Mouse (Mus musculus): ENCODE results near the gene Hsd11b1. TPM values are rescaled to one million over a fixed set of nuclear protein-coding genes. Genes with fewer than 3 reads are reported as not detected.
"Not testable (repeated sequence)": the region's sequence is repeated elsewhere in the genome, so short reads cannot be mapped to it uniquely, and the experiment has no call there.

Gene Hsd11b1
- total and polyA plus RNA-seq, 3 experiments: 2.0 to 6.3 (median 5.7) TPM

DNA sequence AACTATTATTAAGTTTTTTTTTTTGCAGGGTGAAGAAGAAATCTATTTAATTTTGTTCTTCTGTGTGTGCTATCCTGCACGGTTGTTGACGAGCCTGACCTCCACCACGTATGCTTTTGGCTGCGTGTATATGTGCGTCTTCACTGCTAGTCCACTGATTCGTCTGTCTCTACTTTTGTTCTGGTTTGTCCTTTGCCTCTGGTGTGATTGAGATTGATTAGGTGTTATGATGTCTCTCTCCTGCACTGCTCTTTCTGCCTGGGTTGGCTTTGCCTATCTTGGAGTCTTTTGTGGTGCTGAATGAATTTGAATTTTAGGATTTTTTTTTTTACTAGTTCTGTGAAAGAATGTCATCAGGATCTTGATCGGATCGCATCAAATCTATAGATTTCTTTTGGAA is 8.8 kb downstream of the Hsd11b1 start:
- no peak for DNase-seq (ENCODE audit: extremely low read depth)
- in situ Hi-C loops (cut with MboI; ENCODE audit: low pct_ligation_motif_present, low pct_unique_long_range_greater_than_20kb, low sequenced_read_pairs): loop anchor here (5.0 kb wide), 1 partner anchor 67 kb away; no protein-coding TSS in a partner anchor
- Histone ChIP-seq H3K4me3 (replicated peaks in 1 of 3; ENCODE audit: low read depth in 2 of 3, low read length in 2 of 3, poor library complexity in 1 of 3) (no peak overlapping the region), H3K4me2 (ENCODE audit: insufficient read depth, low read depth, poor library complexity, severe bottlenecking) (no peak overlapping the region), H3K27me3 (replicated peaks) (no peaks in the 10 kb centered on the region), H3K27ac (ENCODE audit: insufficient read depth, low read depth) (no peak overlapping the region), H3K9ac (ENCODE audit: insufficient read depth, low read depth) (no peak overlapping the region), H3K79me2 (replicated peaks; ENCODE audit: control insufficient read depth, extremely low read depth, insufficient read depth, poor library complexity, severe bottlenecking) (no peaks in the 10 kb centered on the region), H3K4me1 (ENCODE audit: control insufficient read depth in 1 of 2, insufficient read depth in 2 of 2) (peaks cover 8 to 42% of the 10 kb centered on the region in 2 experiments), H3K9me3 (replicated peaks; ENCODE audit: low read length) (no peaks in the 10 kb centered on the region), H3K36me3 (replicated peaks in 1 of 2; ENCODE audit: control insufficient read depth in 1 of 2, insufficient read depth in 1 of 2, low read length in 1 of 2) (peaks cover 9 to 35% of the 10 kb centered on the region in 2 experiments)
- no peak for TF ChIP-seq ZNF384 (IDR thresholded peaks at IDR 0.05; ENCODE audit: low read depth, low read length)
- no peak for TF ChIP-seq USF1 (IDR thresholded peaks at IDR 0.05; ENCODE audit: low read depth, low read length)
- TF ChIP-seq RCOR1 (conservative IDR thresholded peaks at IDR 0.05; ENCODE audit: low read depth, low read length): no peak
- TF ChIP-seq RAD21 (IDR thresholded peaks at IDR 0.05; ENCODE audit: low read depth, low read length): no peak
- no peak for TF ChIP-seq E2F4 (IDR thresholded peaks at IDR 0.05; ENCODE audit: insufficient replicate concordance, low read depth, low read length)
- TF ChIP-seq NELFE (IDR thresholded peaks at IDR 0.05; ENCODE audit: low read depth, low read length): no peak
- no peak for TF ChIP-seq ZMIZ1 (IDR thresholded peaks at IDR 0.05; ENCODE audit: low read depth, low read length)
- TF ChIP-seq EP300 (IDR thresholded peaks at IDR 0.05; ENCODE audit: low read length): no peak
- no peak for TF ChIP-seq MYC (IDR thresholded peaks at IDR 0.05; ENCODE audit: low read depth, low read length)
- TF ChIP-seq MAZ (IDR thresholded peaks at IDR 0.05; ENCODE audit: low read depth, low read length): no peak
- no peak for TF ChIP-seq MAX (IDR thresholded peaks at IDR 0.05; ENCODE audit: low read length)
- TF ChIP-seq TBP (conservative IDR thresholded peaks at IDR 0.05; ENCODE audit: low read depth, low read length): no peak
- TF ChIP-seq BHLHE40 (IDR thresholded peaks at IDR 0.05; ENCODE audit: low read depth, low read length): no peak
- TF ChIP-seq ETS1 (conservative IDR thresholded peaks at IDR 0.05; ENCODE audit: low read depth, low read length): no peak
- no peak for TF ChIP-seq MAFK (IDR thresholded peaks at IDR 0.05; ENCODE audit: insufficient replicate concordance, low read length)
- dilution Hi-C loops (cut with MboI; ENCODE audit: extremely low pct_ligation_motif_present, extremely low pct_unique_long_range_greater_than_20kb, low sequenced_read_pairs): no loop called here

DNA sequence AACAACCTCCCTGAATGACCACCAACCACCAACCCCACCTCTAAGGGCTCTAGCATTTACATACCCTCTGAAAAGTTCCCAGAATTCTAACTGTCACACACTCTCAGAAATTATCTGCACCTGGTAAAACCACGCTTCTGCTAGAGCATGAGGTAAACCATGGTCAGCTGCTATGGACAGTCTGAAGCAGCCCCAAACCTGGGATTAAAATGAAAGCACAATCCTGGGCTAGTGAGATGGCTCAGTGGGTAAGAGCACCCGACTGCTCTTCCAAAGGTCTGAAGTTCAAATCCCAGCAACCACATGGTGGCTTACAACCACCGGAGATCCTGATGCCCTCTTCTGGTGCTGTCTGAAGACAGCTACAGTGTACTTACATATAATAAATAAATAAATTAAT is 10.0 kb downstream of the Hsd11b1 start:
- H3K27me3 ChIP-seq (replicated peaks); H3K9me3 ChIP-seq (replicated peaks; ENCODE audit: low read length); H3K79me2 ChIP-seq (replicated peaks; ENCODE audit: control insufficient read depth, extremely low read depth, insufficient read depth, poor library complexity, severe bottlenecking); H3K4me3 ChIP-seq (replicated peaks in 1 of 3; ENCODE audit: low read depth in 2 of 3, low read length in 2 of 3, poor library complexity in 1 of 3); H3K9ac ChIP-seq (ENCODE audit: insufficient read depth, low read depth); dilution Hi-C loops (cut with MboI; ENCODE audit: extremely low pct_ligation_motif_present, extremely low pct_unique_long_range_greater_than_20kb, low sequenced_read_pairs); H3K27ac ChIP-seq (ENCODE audit: insufficient read depth, low read depth); H3K4me2 ChIP-seq (ENCODE audit: insufficient read depth, low read depth, poor library complexity, severe bottlenecking): not testable (repeated sequence)
- DNase-seq (ENCODE audit: extremely low read depth): peak; percentile 38
- Histone ChIP-seq H3K36me3 (replicated peaks in 1 of 2; ENCODE audit: control insufficient read depth in 1 of 2, insufficient read depth in 1 of 2, low read length in 1 of 2) (peaks cover 9 to 34% of the 10 kb centered on the region in 2 experiments), H3K4me1 (ENCODE audit: control insufficient read depth in 1 of 2, insufficient read depth in 2 of 2) (peaks cover 8 to 54% of the 10 kb centered on the region in 2 experiments)
- in situ Hi-C loops (cut with MboI; ENCODE audit: low pct_ligation_motif_present, low pct_unique_long_range_greater_than_20kb, low sequenced_read_pairs): loop anchor here (5.0 kb wide), 1 partner anchor 47 kb away; the partner anchor contains the start of gene Lamb3
- TF ChIP-seq MAFK (IDR thresholded peaks at IDR 0.05; ENCODE audit: insufficient replicate concordance, low read length) (0 out of 2 replicates have a peak, but pooled peaks have one; percentile 35), TBP (conservative IDR thresholded peaks at IDR 0.05; ENCODE audit: low read depth, low read length) (peak; percentile 95)
